Mouse (Mus musculus) embryonic fibroblast, embryonic 13.5 days (primary cell): ENCODE data around the gene Mnd1.

ENCODE experiments used
- CTCF ChIP-seq: IDR thresholded peaks from 2 replicates; pipeline ENCODE4 v1.5.1; 2011; ENCODE audit warnings: mild to moderate bottlenecking, control low read depth, low read length, moderate library complexity, borderline replicate concordance; ENCODE audit not compliant: insufficient read depth
- POLR2A ChIP-seq: IDR thresholded peaks from 2 replicates; pipeline ENCODE4 v1.6.1; 2011; ENCODE audit warnings: low read depth, mild to moderate bottlenecking, control low read depth, low read length, moderate library complexity

DNA sequence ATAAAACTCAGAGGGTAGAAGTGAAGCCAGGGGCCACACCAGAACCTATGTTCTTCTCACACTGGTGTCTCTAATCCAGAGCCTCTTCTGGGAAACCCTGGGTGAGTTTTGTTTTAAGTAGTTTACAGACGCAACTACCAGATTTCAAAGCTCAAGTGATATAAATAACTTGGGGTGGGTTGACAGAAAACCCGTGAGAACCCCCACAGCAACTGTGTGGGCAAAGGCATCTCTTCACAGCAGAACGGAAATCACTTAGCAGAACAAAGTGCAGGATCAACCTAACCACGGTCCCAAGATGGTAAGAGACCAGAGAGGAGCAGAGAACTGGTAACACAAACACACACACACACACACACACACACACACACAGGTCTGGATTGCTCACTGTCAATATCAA lies 89.8 kb downstream of the Mnd1 start:
- TF ChIP-seq CTCF = no peak
- no peak for TF ChIP-seq POLR2A
